Mouse (Mus musculus) erythroblast, embryonic 14.5 days (primary cell): ENCODE results near the gene P2rx7.

Source experiments
- GATA1 ChIP-seq: IDR thresholded peaks from 2 replicates; pipeline ENCODE4 v1.6.1; 2012; ENCODE audit warnings: low read length, inconsistent platforms, mixed read lengths
- TAL1 ChIP-seq: IDR thresholded peaks from 3 replicates; pipeline ENCODE4 v1.6.1; 2012; ENCODE audit warnings: low read length, inconsistent platforms, mixed read lengths

- no peak for TF ChIP-seq GATA1
- TF ChIP-seq TAL1, result no peak
These were observed 49.9 kb downstream of the P2rx7 start for GRCm38 (mm10) chr5:122693431-122694207.
